Mouse (Mus musculus) hindbrain, embryonic 15.5 days (tissue): ENCODE results near the gene Mfrp. TPM values are rescaled to one million over a fixed set of nuclear protein-coding genes. Genes with fewer than 3 reads are reported as not detected.

Source experiments
- ATAC-seq: fragments of 200-750 bp; cut with Nextera tagmentation; 2 replicates; pipeline ENCODE4 v1.8.0; 2017; ENCODE audit warnings: low read depth, moderate number of reproducible peaks, moderate TSS enrichment; ENCODE audit not compliant: low FRiP score
- H3K27ac ChIP-seq: fragments of 300-500 bp; sonication (generic); replicated peaks from 2 replicates; pipeline ENCODE4 v1.5.1; 2015; ENCODE audit warnings: mild to moderate bottlenecking, inconsistent platforms
- H3K27me3 ChIP-seq: fragments of 300-500 bp; sonication (generic); 2 replicates; pipeline ENCODE4 v1.6.1; 2015; ENCODE audit warnings: control low read depth, inconsistent platforms
- H3K36me3 ChIP-seq: fragments of 300-500 bp; sonication (generic); 2 replicates; pipeline ENCODE4 v1.6.1; 2015; ENCODE audit warnings: control low read depth, inconsistent platforms
- H3K4me1 ChIP-seq: fragments of 300-500 bp; sonication (generic); replicated peaks from 2 replicates; pipeline ENCODE4 v1.6.1; 2015; ENCODE audit warnings: control low read depth, inconsistent platforms
- H3K4me2 ChIP-seq: fragments of 300-500 bp; sonication (generic); 2 replicates; pipeline ENCODE4 v1.6.1; 2015; ENCODE audit warnings: moderate library complexity, mild to moderate bottlenecking, inconsistent platforms
- H3K4me3 ChIP-seq: fragments of 300-500 bp; sonication (generic); 2 replicates; pipeline ENCODE4 v1.5.1; 2015; ENCODE audit warnings: mild to moderate bottlenecking, inconsistent platforms
- H3K9ac ChIP-seq: fragments of 300-500 bp; sonication (generic); 2 replicates; pipeline ENCODE4 v1.6.1; 2015; ENCODE audit warnings: inconsistent platforms
- H3K9me3 ChIP-seq: fragments of 300-500 bp; sonication (generic); 2 replicates; pipeline ENCODE4 v1.6.1; 2016; ENCODE audit warnings: control low read depth, inconsistent platforms
- WGBS: fragments of 180-500 bp; shearing (Covaris S2); methylation state at CpG from one replicate; pipeline ENCODE4 v1.1.7; 2015; 5-methylcytosine and 5-hydroxymethylcytosine counted together
- polyA plus RNA-seq: library from polyadenylated mRNA; unstranded; fragments of >200 nt; fragmentation: Nextera tagmentation; extraction: Ambion mirVana; gene quantifications from 2 replicates; pipeline ENCODE4 v1.2.1, GENCODE M21; 2015

Gene Mfrp
- polyA plus RNA-seq, 1 experiment from 2014 or later, result 0.13 TPM

GRCm38 (mm10) chr9:44126746-44127145 is 25.2 kb downstream of the Mfrp start:
- no peak for ATAC-seq
- no peaks in the 10 kb centered on the region for H3K36me3 ChIP-seq
- no peak overlapping the region for H3K9ac ChIP-seq
- peaks cover 23% of the 10 kb centered on the region for H3K4me1 ChIP-seq
- H3K27ac ChIP-seq, result no peak overlapping the region
- 93% methylated on average over 3 of the region's 3 CpGs for WGBS
- no peak overlapping the region for H3K4me2 ChIP-seq
- H3K4me3 ChIP-seq, result no peak overlapping the region
- H3K27me3 ChIP-seq, result peaks cover 9% of the 10 kb centered on the region; the same call in 1 of the 2 replicates
- no peaks in the 10 kb centered on the region for H3K9me3 ChIP-seq

- H3K36me3 ChIP-seq, result no peaks in the 10 kb centered on the region
- WGBS, result 62% methylated on average over 3 of the region's 3 CpGs
- peaks cover 23% of the 10 kb centered on the region for H3K4me1 ChIP-seq
- no peak overlapping the region for H3K9ac ChIP-seq
- no peak overlapping the region for H3K4me2 ChIP-seq
- no peak for ATAC-seq
- no peak overlapping the region for H3K27ac ChIP-seq
- no peak overlapping the region for H3K4me3 ChIP-seq
- H3K9me3 ChIP-seq, result no peaks in the 10 kb centered on the region
- H3K27me3 ChIP-seq, result peaks cover 14% of the 10 kb centered on the region
These were observed 25.8 kb downstream of the Mfrp start for GRCm38 (mm10) chr9:44127351-44127801.

DNA sequence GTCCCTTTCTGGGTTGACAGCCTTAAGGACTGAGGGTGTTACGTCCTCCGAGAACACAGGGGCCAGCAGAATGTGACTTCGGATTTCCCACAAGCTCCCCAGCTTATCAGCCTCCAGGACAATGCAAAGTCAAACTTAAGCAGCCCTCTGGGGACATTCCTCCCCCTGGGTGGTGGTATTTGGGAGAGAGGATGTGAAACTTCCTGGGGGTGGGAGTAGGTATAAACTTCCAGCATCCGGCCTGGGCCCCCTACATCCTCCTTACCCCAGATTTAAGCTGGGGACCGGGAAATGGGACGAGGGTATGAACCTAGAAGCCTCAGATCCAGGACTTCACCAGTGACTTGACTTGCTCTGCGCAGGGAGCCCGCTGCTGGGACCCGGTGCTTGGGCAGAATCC is 28.1 kb downstream of the Mfrp start:
- peak overlapping the region; percentile 28 for H3K4me3 ChIP-seq
- ATAC-seq, result no peak
- 0 out of 2 replicates have a peak overlapping the region, but pooled peaks have one; percentile 19 for H3K27ac ChIP-seq
- H3K9ac ChIP-seq, result peak overlapping the region; percentile 28; the same call in 1 of the 2 replicates
- H3K36me3 ChIP-seq, result no peaks in the 10 kb centered on the region
- H3K4me1 ChIP-seq, result peaks cover 40% of the 10 kb centered on the region
- no peaks in the 10 kb centered on the region for H3K9me3 ChIP-seq
- peaks cover 28% of the 10 kb centered on the region for H3K27me3 ChIP-seq
- peak overlapping the region; percentile 59 for H3K4me2 ChIP-seq
- WGBS, result 12% methylated on average over 9 of the region's 9 CpGs

DNA sequence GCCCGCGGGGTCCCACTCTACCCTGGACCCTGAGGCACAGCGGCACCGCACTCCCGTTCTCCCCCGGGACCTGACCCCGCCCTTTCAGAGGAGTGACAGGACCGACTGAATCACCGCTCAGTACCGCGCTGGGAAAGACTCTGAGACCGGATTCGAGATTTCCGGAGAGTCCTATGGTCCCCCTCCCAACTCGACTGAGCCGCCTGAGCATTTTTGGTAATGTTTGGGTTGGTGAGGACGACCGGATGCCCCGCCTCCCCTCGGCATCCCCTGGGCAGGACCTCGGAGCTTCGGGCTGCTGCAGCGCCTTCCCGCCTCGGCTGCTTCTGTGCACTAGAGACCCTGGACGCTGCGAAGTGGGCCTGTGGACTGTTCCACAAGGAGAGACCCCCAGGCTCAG is 28.5 kb downstream of the Mfrp start:
- Histone ChIP-seq H3K36me3 (no peaks in the 10 kb centered on the region), H3K9ac (peak overlapping the region; percentile 28; the same call in 1 of the 2 replicates), H3K9me3 (no peaks in the 10 kb centered on the region), H3K27me3 (peaks cover 32% of the 10 kb centered on the region), H3K27ac (0 out of 2 replicates have a peak overlapping the region, but pooled peaks have one; percentile 19), H3K4me3 (peak overlapping the region; percentile 28), H3K4me1 (peaks cover 44% of the 10 kb centered on the region), H3K4me2 (peak overlapping the region; percentile 59)
- no peak for ATAC-seq
- under 1% methylated on average over 27 of the region's 27 CpGs for WGBS

DNA sequence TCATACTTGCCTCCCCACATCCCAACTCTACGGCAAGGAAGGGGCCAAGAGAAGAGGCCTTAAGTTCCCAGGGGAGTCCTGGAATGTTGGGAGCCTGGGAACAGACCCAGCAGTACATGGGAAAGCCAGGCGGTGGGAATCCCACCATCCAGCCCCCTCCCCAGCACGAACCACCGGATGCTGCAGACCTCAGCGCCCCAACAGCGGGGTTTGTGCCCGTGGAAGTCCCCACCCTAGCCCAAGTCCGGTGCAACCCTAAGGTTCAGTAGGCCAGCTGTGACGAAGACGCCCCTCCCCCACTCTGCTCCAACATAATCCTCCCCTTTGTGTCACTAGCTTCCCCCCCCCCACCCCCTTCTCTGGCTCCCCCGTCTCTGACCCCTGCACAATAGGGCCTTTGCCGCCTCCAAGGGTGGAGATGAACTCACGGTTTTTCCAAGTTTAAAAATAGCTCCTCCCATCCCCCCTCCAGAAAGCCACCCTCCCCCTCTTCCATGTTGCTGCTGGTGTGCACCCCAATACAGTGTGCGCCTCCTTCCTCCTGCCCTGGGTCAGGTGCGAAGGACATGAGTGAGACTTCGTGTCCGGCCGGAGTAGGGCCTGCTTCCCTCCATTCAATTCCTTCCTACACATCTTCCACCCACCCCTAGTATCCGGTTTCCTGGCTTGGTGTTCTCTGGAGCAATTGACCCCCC is 29.2 kb downstream of the Mfrp start:
- WGBS, result 21% methylated on average over 19 of the region's 19 CpGs

DNA sequence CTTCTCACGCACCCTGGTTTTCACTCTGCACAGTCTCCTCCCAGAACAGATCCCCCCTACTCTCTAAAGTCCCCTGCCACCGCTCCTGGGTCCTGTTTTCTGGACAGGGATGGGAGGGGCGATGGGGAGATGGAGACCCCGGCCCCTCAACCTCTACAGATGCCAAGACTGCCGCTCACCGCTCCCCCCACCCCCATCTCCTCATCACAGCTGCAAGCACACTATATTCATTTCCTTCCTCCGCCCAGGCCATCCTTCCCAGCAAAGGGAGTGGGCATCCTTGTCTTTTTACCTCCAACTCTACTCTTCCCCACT is 29.7 kb downstream of the Mfrp start:
- Histone ChIP-seq H3K9me3 (no peaks in the 10 kb centered on the region), H3K4me3 (no peak overlapping the region), H3K27me3 (peaks cover 38% of the 10 kb centered on the region), H3K36me3 (no peaks in the 10 kb centered on the region), H3K4me1 (peaks cover 43% of the 10 kb centered on the region), H3K27ac (0 out of 2 replicates have a peak overlapping the region, but pooled peaks have one; percentile 17), H3K9ac (no peak overlapping the region), H3K4me2 (peak overlapping the region; percentile 59; the same call in 1 of the 2 replicates)
- ATAC-seq, result no peak
- 48% methylated on average over 7 of the region's 7 CpGs for WGBS

More for the DNA sequence above, 29.2 kb downstream of the Mfrp start:
- ATAC-seq, result no peak
- Histone ChIP-seq H3K4me1 (peaks cover 45% of the 10 kb centered on the region), H3K27me3 (peaks cover 33% of the 10 kb centered on the region), H3K9ac (no peak overlapping the region), H3K36me3 (no peaks in the 10 kb centered on the region), H3K4me3 (peak overlapping the region; percentile 28), H3K4me2 (peak overlapping the region; percentile 59), H3K9me3 (no peaks in the 10 kb centered on the region), H3K27ac (0 out of 2 replicates have a peak overlapping the region, but pooled peaks have one; percentile 17)

- Histone ChIP-seq H3K4me3 (no peak overlapping the region), H3K4me1 (peaks cover 39% of the 10 kb centered on the region), H3K27me3 (peaks cover 46% of the 10 kb centered on the region), H3K4me2 (no peak overlapping the region), H3K36me3 (no peaks in the 10 kb centered on the region), H3K9ac (no peak overlapping the region), H3K9me3 (no peaks in the 10 kb centered on the region), H3K27ac (no peak overlapping the region)
- ATAC-seq, result no peak
- WGBS, result 62% methylated on average over 5 of the region's 5 CpGs
These were observed 30.7 kb downstream of the Mfrp start for GRCm38 (mm10) chr9:44132200-44132599.

DNA sequence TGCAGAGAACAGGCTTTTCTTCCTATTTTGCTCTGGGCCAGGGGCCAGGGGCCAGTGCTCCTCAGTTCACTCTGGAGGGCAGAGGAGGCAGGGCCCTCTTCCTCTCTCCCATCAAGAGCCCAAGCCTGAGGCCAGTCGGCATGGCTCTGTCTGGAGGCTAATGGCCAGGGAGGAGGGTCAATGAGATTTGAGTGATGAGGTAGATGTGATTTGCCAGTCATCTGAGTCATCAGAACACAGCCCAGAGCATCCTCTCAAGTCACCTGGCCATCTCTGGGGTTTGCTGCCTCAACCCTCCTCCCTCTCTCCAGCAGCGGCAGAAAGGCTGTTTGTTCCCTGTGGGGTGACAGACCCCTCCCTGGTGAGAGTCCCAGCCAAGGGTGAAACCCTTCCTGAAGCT is 31.8 kb downstream of the Mfrp start:
- Histone ChIP-seq H3K27me3 (peaks cover 46% of the 10 kb centered on the region), H3K27ac (no peak overlapping the region), H3K9ac (no peak overlapping the region), H3K36me3 (no peaks in the 10 kb centered on the region), H3K4me1 (peaks cover 39% of the 10 kb centered on the region), H3K4me2 (peak overlapping the region; percentile 93; the same call in 1 of the 2 replicates), H3K4me3 (no peak overlapping the region), H3K9me3 (no peaks in the 10 kb centered on the region)
- 28% methylated on average over 2 of the region's 2 CpGs for WGBS
- ATAC-seq, result no peak

GRCm38 (mm10) chr9:44134101-44134850 is 32.7 kb downstream of the Mfrp start, which contains the start of gene Mcam:
TSS of gene Mcam (plus strand) at chr9:44134469.
- ATAC-seq, result peak; percentile 42; the same call in 1 of the 2 replicates
- Histone ChIP-seq H3K36me3 (no peaks in the 10 kb centered on the region), H3K9me3 (no peaks in the 10 kb centered on the region), H3K4me1 (peaks cover 39% of the 10 kb centered on the region), H3K9ac (peak within 1 kb of the TSS; percentile 45), H3K27ac (peak within 1 kb of the TSS; percentile 26; the same call in 1 of the 2 replicates), H3K4me3 (peak within 1 kb of the TSS; percentile 43), H3K27me3 (peaks cover 46% of the 10 kb centered on the region), H3K4me2 (peak within 1 kb of the TSS; percentile 93)
- under 1% methylated on average over 51 of the region's 55 CpGs for WGBS

- H3K9me3 ChIP-seq, result no peaks in the 10 kb centered on the region
- peak overlapping the region; percentile 93 for H3K4me2 ChIP-seq
- 0 out of 2 replicates have a peak overlapping the region, but pooled peaks have one; percentile 26 for H3K27ac ChIP-seq
- ATAC-seq, result peak; percentile 52; the same call in 1 of the 2 replicates
- peaks cover 33% of the 10 kb centered on the region for H3K4me1 ChIP-seq
- H3K9ac ChIP-seq, result peak overlapping the region; percentile 45
- H3K27me3 ChIP-seq, result peaks cover 44% of the 10 kb centered on the region
- H3K36me3 ChIP-seq, result no peaks in the 10 kb centered on the region
- peak overlapping the region; percentile 43 for H3K4me3 ChIP-seq
- 3% methylated on average over 49 of the region's 49 CpGs for whole genome bisulfite sequencing
These were observed 33.6 kb downstream of the Mfrp start for GRCm38 (mm10) chr9:44134851-44135730.

- H3K9me3 ChIP-seq, result no peaks in the 10 kb centered on the region
- H3K9ac ChIP-seq, result no peak overlapping the region
- 0 out of 2 replicates have a peak overlapping the region, but pooled peaks have one; percentile 3 for H3K27ac ChIP-seq
- ATAC-seq, result no peak
- 49% methylated on average over 7 of the region's 7 CpGs for WGBS
- peaks cover 26% of the 10 kb centered on the region for H3K4me1 ChIP-seq
- peak overlapping the region; percentile 43 for H3K4me3 ChIP-seq
- H3K27me3 ChIP-seq, result peaks cover 43% of the 10 kb centered on the region
- peak overlapping the region; percentile 93 for H3K4me2 ChIP-seq
- H3K36me3 ChIP-seq, result no peaks in the 10 kb centered on the region
These were observed 34.3 kb downstream of the Mfrp start for GRCm38 (mm10) chr9:44135731-44136411.
